Mouse (Mus musculus) midbrain, embryonic 16.5 days (tissue): ENCODE data around the gene Olfr183. TPM values are rescaled to one million over a fixed set of nuclear protein-coding genes. Genes with fewer than 3 reads are reported as not detected.

ENCODE experiments used
- polyA plus RNA-seq: library from polyadenylated mRNA; unstranded; fragments of >200 nt; fragmentation: Nextera tagmentation; extraction: Ambion mirVana; gene quantifications from 2 replicates; pipeline ENCODE4 v1.2.1, GENCODE M21; 2015

The Olfr183 gene
- polyA plus RNA-seq, 1 experiment from 2014 or later: not detected

Other genes starting within 250 kb of the Olfr183 start
- gene Olfr172, start 232.2 kb upstream of the Olfr183 start, polyA plus RNA-seq: not detected in 2 replicates
- not detected in 2 replicates for gene Olfr173, start 195.1 kb upstream of the Olfr183 start, polyA plus RNA-seq
- not detected in 2 replicates for gene Olfr175-ps1, start 168.6 kb upstream of the Olfr183 start, polyA plus RNA-seq
- gene Olfr177, start 120.6 kb upstream of the Olfr183 start, polyA plus RNA-seq: not detected in 2 replicates
- not detected in 2 replicates for gene Olfr178, start 103.3 kb upstream of the Olfr183 start, polyA plus RNA-seq
- not detected in 2 replicates for gene Olfr181, start 66.6 kb upstream of the Olfr183 start, polyA plus RNA-seq
- not detected in 2 replicates for gene Olfr180, start 66.0 kb upstream of the Olfr183 start, polyA plus RNA-seq
- gene Olfr186, start 34.9 kb downstream of the Olfr183 start, polyA plus RNA-seq: not detected in 2 replicates
- gene Olfr187, start 44.4 kb downstream of the Olfr183 start, polyA plus RNA-seq: not detected in 2 replicates
- not detected in 2 replicates for gene Olfr190, start 82.6 kb downstream of the Olfr183 start, polyA plus RNA-seq
- not detected in 2 replicates for gene Olfr191, start 94.5 kb downstream of the Olfr183 start, polyA plus RNA-seq
- not detected in 2 replicates for gene Olfr193, start 116.5 kb downstream of the Olfr183 start, polyA plus RNA-seq
- not detected in 2 replicates for gene Olfr194, start 125.7 kb downstream of the Olfr183 start, polyA plus RNA-seq
- not detected in 2 replicates for gene Olfr195, start 151.7 kb downstream of the Olfr183 start, polyA plus RNA-seq
- not detected in 2 replicates for gene Olfr196, start 175.1 kb downstream of the Olfr183 start, polyA plus RNA-seq
- not detected in 2 replicates for gene Olfr198, start 208.2 kb downstream of the Olfr183 start, polyA plus RNA-seq
- gene Olfr199, start 224.4 kb downstream of the Olfr183 start, polyA plus RNA-seq: not detected in 2 replicates